Mouse (Mus musculus) liver, postnatal 0 days (tissue): Measurements from ENCODE around the gene Tekt3. TPM values are rescaled to one million over a fixed set of nuclear protein-coding genes. Genes with fewer than 3 reads are reported as not detected.
A peak's percentile ranks its signal among the peaks of the same experiment; 100 is the strongest.

Experiments used
- ATAC-seq: fragments of 200-750 bp; cut with Nextera tagmentation; 2 replicates; pipeline ENCODE4 v1.8.0; 2017; ENCODE audit warnings: mild to moderate bottlenecking, moderate library complexity
- DNase-seq: peaks from one replicate; pipeline ENCODE4 v3.0.0-alpha.2; 2016
- H3K27ac ChIP-seq: fragments of 300-500 bp; sonication (generic); 2 replicates; pipeline ENCODE4 v1.5.1; 2014; ENCODE audit warnings: antibody characterized with exemption, moderate library complexity, mild to moderate bottlenecking, low read depth
- H3K27me3 ChIP-seq: fragments of 300-500 bp; sonication (generic); 2 replicates; pipeline ENCODE4 v1.6.1; 2014; ENCODE audit warnings: low read length, control low read depth, mixed read lengths; ENCODE audit not compliant: insufficient read depth
- H3K36me3 ChIP-seq: fragments of 300-500 bp; sonication (generic); replicated peaks from 2 replicates; pipeline ENCODE4 v1.6.1; 2014; ENCODE audit warnings: mild to moderate bottlenecking, control low read depth, low read length, moderate library complexity, mixed read lengths; ENCODE audit not compliant: insufficient read depth
- H3K4me1 ChIP-seq: fragments of 300-500 bp; sonication (generic); 2 replicates; pipeline ENCODE4 v1.6.1; 2014; ENCODE audit warnings: antibody characterized with exemption, mild to moderate bottlenecking, control low read depth; ENCODE audit not compliant: insufficient read depth
- H3K4me2 ChIP-seq: fragments of 300-500 bp; sonication (generic); 2 replicates; pipeline ENCODE4 v1.6.1; 2014; ENCODE audit warnings: low read depth, mild to moderate bottlenecking, low read length, moderate library complexity, mixed read lengths
- H3K4me3 ChIP-seq: fragments of 300-500 bp; sonication (generic); 2 replicates; pipeline ENCODE4 v1.5.1; 2014; ENCODE audit warnings: low read depth, low read length
- H3K9ac ChIP-seq: fragments of 300-500 bp; sonication (generic); replicated peaks from 2 replicates; pipeline ENCODE4 v1.6.1; 2014; ENCODE audit warnings: mild to moderate bottlenecking, moderate library complexity
- H3K9me3 ChIP-seq: fragments of 300-500 bp; sonication (generic); 2 replicates; pipeline ENCODE4 v1.6.1; 2016; ENCODE audit warnings: mild to moderate bottlenecking, control low read depth, low read length, mixed read lengths
- CTCF ChIP-seq: sonication (generic); IDR thresholded peaks from 2 replicates; pipeline ENCODE4 v1.5.1; 2016; ENCODE audit warnings: antibody characterized with exemption, low read depth
- EP300 ChIP-seq: IDR thresholded peaks from 2 replicates; pipeline ENCODE4 v1.6.1; 2016; ENCODE audit warnings: antibody characterized with exemption, low read depth, mild to moderate bottlenecking
- WGBS: fragments of 180-500 bp; shearing (Covaris S2); extraction: QIAGEN DNeasy Blood & Tissue Kit; methylation state at CpG from one replicate; pipeline ENCODE4 v1.1.7; 2014; ENCODE audit not compliant: insufficient replicate concordance; 5-methylcytosine and 5-hydroxymethylcytosine counted together
- polyA plus RNA-seq: library from polyadenylated mRNA; unstranded; fragments of >200 nt; fragmentation: Nextera tagmentation; extraction: Ambion mirVana; gene quantifications from 2 replicates; pipeline ENCODE4 v1.2.1, GENCODE M21; 2015

Gene Tekt3
- not detected in 2 replicates for polyA plus RNA-seq

- no peaks in the 10 kb centered on the region for H3K36me3 ChIP-seq
- H3K27ac ChIP-seq: no peak within 1 kb of the TSS
- H3K4me3 ChIP-seq: no peak within 1 kb of the TSS
- no peak for DNase-seq
- H3K9me3 ChIP-seq: no peaks in the 10 kb centered on the region
- no peak for ATAC-seq
- no peaks in the 10 kb centered on the region for H3K4me1 ChIP-seq
- peaks cover 3% of the 10 kb centered on the region; the same call in 1 of the 2 replicates for H3K27me3 ChIP-seq
- H3K4me2 ChIP-seq: no peak within 1 kb of the TSS
- WGBS: 13% methylated on average over 17 of the region's 17 CpGs
- H3K9ac ChIP-seq: no peak within 1 kb of the TSS
- no peak for TF ChIP-seq CTCF
- TF ChIP-seq EP300: no peak
Observed at GRCm38 (mm10) chr11:63061446-63061845, at the start of gene Tekt3. Tekt3 (plus strand) TSS chr11:63061654.

- TF ChIP-seq EP300 (no peak), CTCF (no peak)
- H3K36me3 ChIP-seq: no peaks in the 10 kb centered on the region
- 0 out of 2 replicates have a peak, but pooled peaks cover 2% of the 10 kb centered on the region for H3K4me1 ChIP-seq
- no peak overlapping the region for H3K4me3 ChIP-seq
- no peak for DNase-seq
- no peaks in the 10 kb centered on the region for H3K9me3 ChIP-seq
- H3K9ac ChIP-seq: no peak overlapping the region
- 84% methylated on average over 6 of the region's 6 CpGs for WGBS
- no peaks in the 10 kb centered on the region for H3K27me3 ChIP-seq
- H3K27ac ChIP-seq: no peak overlapping the region
- no peak for ATAC-seq
- H3K4me2 ChIP-seq: no peak overlapping the region
Observed at GRCm38 (mm10) chr11:63017327-63018082, 43.9 kb upstream of the Tekt3 start.

- no peaks in the 10 kb centered on the region for H3K36me3 ChIP-seq
- H3K9ac ChIP-seq: no peak overlapping the region
- 76% methylated on average over 6 of the region's 6 CpGs for WGBS
- H3K4me3 ChIP-seq: no peak overlapping the region
- no peak for ATAC-seq
- no peak overlapping the region for H3K27ac ChIP-seq
- no peaks in the 10 kb centered on the region for H3K27me3 ChIP-seq
- DNase-seq: no peak
- H3K9me3 ChIP-seq: no peaks in the 10 kb centered on the region
- no peak overlapping the region for H3K4me2 ChIP-seq
- TF ChIP-seq CTCF (no peak), EP300 (no peak)
- H3K4me1 ChIP-seq: 0 out of 2 replicates have a peak, but pooled peaks cover 2% of the 10 kb centered on the region
Observed at GRCm38 (mm10) chr11:63018083-63018622, 43.3 kb upstream of the Tekt3 start.

GRCm38 (mm10) chr11:63020633-63021032 lies 40.8 kb upstream of the Tekt3 start:
- Histone ChIP-seq H3K4me3 (no peak overlapping the region), H3K36me3 (no peaks in the 10 kb centered on the region), H3K4me1 (0 out of 2 replicates have a peak, but pooled peaks cover 2% of the 10 kb centered on the region), H3K4me2 (no peak overlapping the region), H3K27me3 (no peaks in the 10 kb centered on the region), H3K27ac (no peak overlapping the region), H3K9me3 (no peaks in the 10 kb centered on the region), H3K9ac (no peak overlapping the region)
- TF ChIP-seq EP300 (no peak), CTCF (no peak)
- DNase-seq: no peak
- ATAC-seq: no peak

- H3K27me3 ChIP-seq: no peaks in the 10 kb centered on the region
- 66% methylated on average over 5 of the region's 5 CpGs for WGBS
- no peaks in the 10 kb centered on the region for H3K9me3 ChIP-seq
- no peak overlapping the region for H3K4me2 ChIP-seq
- no peak overlapping the region for H3K4me3 ChIP-seq
- ATAC-seq: peak; percentile 65; the same call in 1 of the 2 replicates
- peak; percentile 21 for DNase-seq
- no peak overlapping the region for H3K27ac ChIP-seq
- H3K9ac ChIP-seq: no peak overlapping the region
- H3K4me1 ChIP-seq: 0 out of 2 replicates have a peak, but pooled peaks cover 2% of the 10 kb centered on the region
- TF ChIP-seq EP300: no peak
- no peak for TF ChIP-seq CTCF
- no peaks in the 10 kb centered on the region for H3K36me3 ChIP-seq
Observed at GRCm38 (mm10) chr11:63021141-63021806, 40.2 kb upstream of the Tekt3 start.

GRCm38 (mm10) chr11:63023461-63023860 lies 38.0 kb upstream of the Tekt3 start:
- Histone ChIP-seq H3K36me3 (no peaks in the 10 kb centered on the region), H3K9ac (no peak overlapping the region), H3K4me3 (no peak overlapping the region), H3K4me1 (0 out of 2 replicates have a peak, but pooled peaks cover 2% of the 10 kb centered on the region), H3K4me2 (no peak overlapping the region), H3K27me3 (no peaks in the 10 kb centered on the region), H3K27ac (no peak overlapping the region), H3K9me3 (no peaks in the 10 kb centered on the region)
- no peak for TF ChIP-seq EP300
- 66% methylated on average over 5 of the region's 5 CpGs for WGBS
- no peak for DNase-seq
- no peak for ATAC-seq
